Mouse (Mus musculus): ENCODE measurements around the gene Itga10. TPM values are rescaled to one million over a fixed set of nuclear protein-coding genes. Genes with fewer than 3 reads are reported as not detected.

The Itga10 gene
- total RNA-seq, 4 experiments from 2014 or later: 0.22 to 0.43 (median 0.33) TPM

Other genes with a start within 250 kb of the Itga10 start
- gene BC107364, start 193.3 kb upstream of the Itga10 start, total RNA-seq (2022): not detected
- gene Hfe2, start 120.4 kb upstream of the Itga10 start, total RNA-seq (2022): 100 to 1,000 TPM; 271 to 333 (median 312) TPM
- gene Txnip, start 87.6 kb upstream of the Itga10 start, total RNA-seq (2022): 100 to 1,000 TPM; 346 to 908 (median 654) TPM
- gene Gm16253, start 68.6 kb upstream of the Itga10 start, total RNA-seq (2022): 1 to 10 TPM in 3 of 4 experiments, not detected in 1; 2.5 to 3.3 (median 3.2) TPM
- 10 to 100 TPM; 31.7 to 35.2 (median 34.7) TPM for gene Polr3gl, start 51.4 kb upstream of the Itga10 start, total RNA-seq (2022)
- gene Ankrd34a, start 48.9 kb upstream of the Itga10 start, total RNA-seq (2022): 1 to 10 TPM; 1.1 to 2.5 (median 2.0) TPM
- gene Lix1l, start 44.4 kb upstream of the Itga10 start, total RNA-seq (2022): 10 to 100 TPM; 20.9 to 31.1 (median 25.8) TPM
- 10 to 100 TPM; 29.0 to 39.9 (median 32.0) TPM for gene Rbm8a, start 15.7 kb upstream of the Itga10 start, total RNA-seq (2022)
- 10 to 100 TPM; 33.9 to 41.4 (median 36.5) TPM for gene Pex11b, start 10.2 kb upstream of the Itga10 start, total RNA-seq (2022)
- under 1 TPM in 2 of 4 experiments, not detected in 2; 0.11 to 0.25 TPM for gene Gm42957, start 10.1 kb upstream of the Itga10 start, total RNA-seq (2022)
- 1 to 10 TPM in 3 of 4 experiments, under 1 TPM in 1; 0.57 to 2.1 (median 1.6) TPM for gene Ankrd35, start 24.5 kb downstream of the Itga10 start, total RNA-seq (2022)
- 10 to 100 TPM; 12.6 to 15.1 (median 14.5) TPM for gene Pias3, start 50.8 kb downstream of the Itga10 start, total RNA-seq (2022)
- 1 to 10 TPM; 2.9 to 4.0 (median 3.2) TPM for gene Nudt17, start 63.0 kb downstream of the Itga10 start, total RNA-seq (2022)
- gene Polr3c, start 82.0 kb downstream of the Itga10 start, total RNA-seq (2022): 10 to 100 TPM; 22.8 to 25.7 (median 24.0) TPM
- gene Rnf115, start 82.1 kb downstream of the Itga10 start, total RNA-seq (2022): 10 to 100 TPM; 21.5 to 32.5 (median 27.8) TPM
- not detected for gene Pdzk1, start 183.7 kb downstream of the Itga10 start, total RNA-seq (2022)
- gene Cd160, start 183.8 kb downstream of the Itga10 start, total RNA-seq (2022): not detected

All from heart, adult 8-10 months (tissue).